Mouse (Mus musculus): ENCODE data around the gene Trip12.

GRCm38 (mm10) chr1:84890005-84890393, 49.7 kb upstream of the Trip12 start:
- no peak for TF ChIP-seq CEBPB (IDR thresholded peaks at IDR 0.05; ENCODE audit: low read depth)
- no peak for TF ChIP-seq CTCF (IDR thresholded peaks at IDR 0.05; ENCODE audit: control insufficient read depth, insufficient read depth, insufficient read length)
- TF ChIP-seq MAX (IDR thresholded peaks at IDR 0.05): no peak
- TF ChIP-seq MYOG (IDR thresholded peaks at IDR 0.05; ENCODE audit: control insufficient read depth, extremely low read depth, insufficient read length): no peak
- TF ChIP-seq USF1 (IDR thresholded peaks at IDR 0.05; ENCODE audit: low read depth): no peak
- no peak for TF ChIP-seq MYOD1 (IDR thresholded peaks at IDR 0.05; ENCODE audit: control insufficient read depth, insufficient read length, low read depth)
- TF ChIP-seq FOSL1 (IDR thresholded peaks at IDR 0.05; ENCODE audit: insufficient read depth, low read length, poor library complexity, severe bottlenecking): no peak
